Mouse (Mus musculus) heart, postnatal 4 days (tissue): ENCODE results near the gene Rpl21. TPM values are rescaled to one million over a fixed set of nuclear protein-coding genes. Genes with fewer than 3 reads are reported as not detected.
"Not testable (repeated sequence)": the region's sequence is repeated elsewhere in the genome, so short reads cannot be mapped to it uniquely, and the experiment has no call there.

ENCODE experiments used
- DNase-seq: peaks from one replicate; pipeline ENCODE4 v3.0.0; 2021
- total RNA-seq, 2 experiments: library from RNA; stranded (reverse); gene quantifications; 2 replicates each; pipeline ENCODE4 v1.2.3; 2021

Rpl21 gene
- total RNA-seq, 2 experiments from 2014 or later = 187 to 214 TPM

GRCm38 (mm10) chr5:146872981-146873631, 40.4 kb downstream of the Rpl21 start:
- no peak for DNase-seq

- no peak for DNase-seq
These were observed 43.3 kb downstream of the Rpl21 start for GRCm38 (mm10) chr5:146876024-146876423.

GRCm38 (mm10) chr5:146877882-146878281, 45.2 kb downstream of the Rpl21 start:
- not testable (repeated sequence) for DNase-seq

GRCm38 (mm10) chr5:146882261-146882660, 49.6 kb downstream of the Rpl21 start:
- DNase-seq = no peak

GRCm38 (mm10) chr5:146883053-146883452, 50.4 kb downstream of the Rpl21 start:
- DNase-seq = no peak

GRCm38 (mm10) chr5:146883486-146884272, 51.0 kb downstream of the Rpl21 start:
- no peak for DNase-seq

Other genes starting within 250 kb of the Rpl21 start
- not detected for gene Gpr12, start 247.7 kb upstream of the Rpl21 start, total RNA-seq
- gene Usp12, start 37.9 kb upstream of the Rpl21 start, total RNA-seq = 10 to 100 TPM; 18.5 to 20.5 TPM
- 1 to 10 TPM; 6.0 to 6.6 TPM for gene Rasl11a, start 12.2 kb downstream of the Rpl21 start, total RNA-seq
- 10 to 100 TPM; 29.2 to 29.5 TPM for gene Gtf3a, start 115.8 kb downstream of the Rpl21 start, total RNA-seq
- gene Mtif3, start 130.9 kb downstream of the Rpl21 start, total RNA-seq = 10 to 100 TPM; 13.3 to 15.7 TPM
- gene Lnx2, start 243.7 kb downstream of the Rpl21 start, total RNA-seq = 10 to 100 TPM; 16.5 to 16.6 TPM
- gene Polr1d, start 244.2 kb downstream of the Rpl21 start, total RNA-seq = 10 to 100 TPM; 78.1 to 81.6 TPM